Mouse (Mus musculus): Measurements from ENCODE around the gene Clcn2. TPM values are rescaled to one million over a fixed set of nuclear protein-coding genes. Genes with fewer than 3 reads are reported as not detected.

The Clcn2 gene
- total and polyA plus RNA-seq, 3 experiments, result 5.4 to 9.4 TPM; not detected in 1

DNA sequence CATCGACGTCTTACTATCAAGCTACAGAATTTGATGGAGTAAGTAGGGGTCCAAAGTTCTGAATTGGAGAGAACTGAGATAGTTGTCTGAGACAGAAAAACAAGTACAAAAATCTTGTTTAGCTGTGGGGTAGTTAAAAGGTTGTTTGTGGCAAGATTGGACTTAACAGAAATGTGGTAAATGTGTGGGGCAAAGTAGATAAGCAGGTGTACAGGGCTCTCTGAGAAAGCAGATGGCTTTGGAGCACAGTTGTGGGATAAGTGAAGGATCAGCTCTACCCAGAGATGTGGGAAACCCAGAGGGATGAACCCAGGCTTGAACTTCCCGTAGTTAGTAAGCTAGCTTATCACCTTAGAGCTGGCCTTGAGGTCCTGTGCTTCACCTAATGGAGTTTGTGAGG lies 26.8 kb downstream of the Clcn2 start (continued):
- TF ChIP-seq ZKSCAN1 (IDR thresholded peaks at IDR 0.05; ENCODE audit: low read depth, low read length), result no peak
- peak; percentile 17; the same call in 1 of the 2 replicates for TF ChIP-seq GATA1 (IDR thresholded peaks at IDR 0.05; ENCODE audit: low read depth, low read length)
- no peak for TF ChIP-seq NRF1 (IDR thresholded peaks at IDR 0.05; ENCODE audit: insufficient read depth, low read depth, low read length, poor library complexity, severe bottlenecking)

- H3K4me3 ChIP-seq (ENCODE audit: control insufficient read depth in 1 of 2, insufficient read depth in 1 of 2, low read depth in 2 of 2, low read length in 2 of 2), result no peak overlapping the region
- peak; percentile 39; the same call in 1 of the 2 replicates for TF ChIP-seq ETS1 (IDR thresholded peaks at IDR 0.05; ENCODE audit: low read depth, low read length)
- peak; percentile 38; the same call in 1 of the 2 replicates for TF ChIP-seq POLR2AphosphoS2 (IDR thresholded peaks at IDR 0.05; ENCODE audit: low read length)
- TF ChIP-seq EP300 (IDR thresholded peaks at IDR 0.05; ENCODE audit: low read depth in 1 of 2, low read length in 2 of 2), result peak in 1 of 2 experiments; percentile 36; a peak in 1 of 4 replicates
- TF ChIP-seq ELF1 (IDR thresholded peaks at IDR 0.05; ENCODE audit: low read depth, low read length), result no peak
- TF ChIP-seq ZC3H11A (IDR thresholded peaks at IDR 0.05; ENCODE audit: low read depth, low read length), result no peak
- no peak for TF ChIP-seq TBP (IDR thresholded peaks at IDR 0.05; ENCODE audit: low read depth, low read length)
- TF ChIP-seq NRF1 (IDR thresholded peaks at IDR 0.05; ENCODE audit: insufficient read depth, low read depth, low read length, poor library complexity, severe bottlenecking), result no peak
- TF ChIP-seq GABPA (IDR thresholded peaks at IDR 0.05; ENCODE audit: low read depth, low read length), result 0 out of 2 replicates have a peak, but pooled peaks have one; percentile 14
- no peak for TF ChIP-seq CHD1 (IDR thresholded peaks at IDR 0.05; ENCODE audit: low read depth, low read length)
- TF ChIP-seq MEF2A (IDR thresholded peaks at IDR 0.05; ENCODE audit: extremely low read depth, insufficient replicate concordance, low read depth, low read length, poor library complexity, severe bottlenecking), result no peak
- no peak for TF ChIP-seq MAZ (IDR thresholded peaks at IDR 0.05; ENCODE audit: low read depth, low read length)
- TF ChIP-seq POLR2A (IDR thresholded peaks at IDR 0.05; ENCODE audit: control insufficient read depth in 1 of 2, insufficient read depth in 1 of 2, low read depth in 1 of 2, low read length in 2 of 2, poor library complexity in 1 of 2), result no peak
- peak; percentile 47; the same call in 1 of the 2 replicates for TF ChIP-seq SIN3A (IDR thresholded peaks at IDR 0.05; ENCODE audit: low read length)
- TF ChIP-seq MAX (IDR thresholded peaks at IDR 0.05; ENCODE audit: low read length), result no peak
- H3K4me1 ChIP-seq (ENCODE audit: control insufficient read depth in 1 of 2, insufficient read depth in 2 of 2, low read length in 2 of 2), result peaks cover 11 to 35% of the 10 kb centered on the region in 2 experiments
- no peaks in the 10 kb centered on the region for H3K9me3 ChIP-seq (replicated peaks; ENCODE audit: insufficient read depth, low read length)
- peak overlapping the region; percentile 21; the same call in 1 of the 2 replicates for H3K27ac ChIP-seq (ENCODE audit: control insufficient read depth, low read depth, low read length)
- DNase-seq (ENCODE audit: low read depth, low spot score), result peak; percentile 91
- 0 out of 2 replicates have a peak overlapping the region, but pooled peaks have one; percentile 17 for H3K9ac ChIP-seq (ENCODE audit: control insufficient read depth, low read depth, low read length, poor library complexity, severe bottlenecking)
- H3K79me2 ChIP-seq (ENCODE audit: control insufficient read depth, insufficient read depth, low read length, poor library complexity), result peaks cover 58% of the 10 kb centered on the region
- peaks cover 50 to 54% of the 10 kb centered on the region in 2 experiments for H3K36me3 ChIP-seq (ENCODE audit: control insufficient read depth in 1 of 2, insufficient read depth in 2 of 2, low read length in 2 of 2)
- no peaks in the 10 kb centered on the region for H3K27me3 ChIP-seq (ENCODE audit: control insufficient read depth in 1 of 2, insufficient read depth in 2 of 2, low read length in 2 of 2)
Measured at GRCm38 (mm10) chr16:20677974-20678675, 39.4 kb downstream of the Clcn2 start.

DNA sequence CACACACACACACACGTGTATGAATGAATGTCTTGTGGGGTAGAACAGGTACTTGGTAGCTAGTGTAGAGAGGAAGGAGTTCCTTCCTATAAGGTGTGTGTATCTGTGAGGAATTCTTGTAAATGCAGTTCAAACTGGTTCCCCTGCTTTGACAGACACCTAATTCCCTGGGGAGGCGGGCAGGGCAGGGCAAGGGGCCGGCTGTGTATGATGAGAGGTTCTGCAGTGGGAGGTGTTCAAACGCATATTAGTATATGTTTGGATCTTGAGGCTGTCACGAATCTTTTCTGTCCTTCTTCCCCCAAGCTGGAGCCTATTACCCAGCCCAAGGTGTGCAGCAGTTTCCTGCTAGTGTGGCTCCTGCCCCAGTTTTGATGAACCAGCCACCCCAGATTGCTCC lies 40.2 kb downstream of the Clcn2 start:
- TF ChIP-seq MAZ (IDR thresholded peaks at IDR 0.05; ENCODE audit: low read depth, low read length), result no peak
- TF ChIP-seq POLR2A (IDR thresholded peaks at IDR 0.05; ENCODE audit: control insufficient read depth in 1 of 2, insufficient read depth in 1 of 2, low read depth in 1 of 2, low read length in 2 of 2, poor library complexity in 1 of 2), result no peak
- TF ChIP-seq USF2 (IDR thresholded peaks at IDR 0.05; ENCODE audit: borderline replicate concordance in 1 of 2, insufficient read depth in 1 of 2, low read depth in 1 of 2, low read length in 2 of 2), result no peak
- no peak for TF ChIP-seq MYB (IDR thresholded peaks at IDR 0.05; ENCODE audit: low read depth, low read length)
- Histone ChIP-seq H3K9me3 (replicated peaks; ENCODE audit: insufficient read depth, low read length) (no peaks in the 10 kb centered on the region), H3K4me1 (ENCODE audit: control insufficient read depth in 1 of 2, insufficient read depth in 2 of 2, low read length in 2 of 2) (peaks cover 11 to 35% of the 10 kb centered on the region in 2 experiments), H3K9ac (ENCODE audit: control insufficient read depth, low read depth, low read length, poor library complexity, severe bottlenecking) (0 out of 2 replicates have a peak overlapping the region, but pooled peaks have one; percentile 17), H3K27ac (ENCODE audit: control insufficient read depth, low read depth, low read length) (peak overlapping the region; percentile 21), H3K36me3 (ENCODE audit: control insufficient read depth in 1 of 2, insufficient read depth in 2 of 2, low read length in 2 of 2) (peaks cover 50 to 51% of the 10 kb centered on the region in 2 experiments), H3K27me3 (ENCODE audit: control insufficient read depth in 1 of 2, insufficient read depth in 2 of 2, low read length in 2 of 2) (no peaks in the 10 kb centered on the region), H3K4me3 (ENCODE audit: control insufficient read depth in 1 of 2, insufficient read depth in 1 of 2, low read depth in 2 of 2, low read length in 2 of 2) (no peak overlapping the region), H3K79me2 (ENCODE audit: control insufficient read depth, insufficient read depth, low read length, poor library complexity) (peaks cover 64% of the 10 kb centered on the region)
- DNase-seq (ENCODE audit: low read depth, low spot score), result no peak

Data from MEL (cell line).